8 mouse cellular contexts compared by ENCODE assay signal in the genomic region with DNA sequence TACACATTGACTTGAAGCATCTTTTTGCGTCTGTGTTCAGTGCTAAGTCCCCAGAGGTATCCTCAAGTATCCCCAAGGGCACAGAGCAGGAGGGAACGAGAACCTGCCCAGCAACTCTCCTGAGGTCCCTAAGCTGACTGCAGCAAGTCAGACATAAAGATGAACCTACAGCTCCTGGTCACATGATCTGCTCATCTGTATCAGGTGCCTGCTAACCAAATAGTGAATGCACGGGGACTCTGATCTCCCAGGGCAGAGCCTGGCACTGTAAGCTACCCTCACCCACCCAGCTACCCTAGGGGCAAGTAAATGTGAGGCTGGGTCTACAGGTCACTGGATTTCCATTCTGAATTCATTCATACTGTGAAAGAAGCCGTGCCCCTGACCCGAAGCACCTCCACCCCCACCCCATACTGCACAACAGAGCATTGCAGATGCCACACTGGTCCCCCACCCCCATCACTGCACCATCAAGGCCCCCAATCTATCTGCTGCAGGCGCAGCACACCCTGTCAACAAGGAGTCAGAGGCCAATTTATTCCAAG. TPM values are rescaled to one million over a fixed set of nuclear protein-coding genes. Genes with fewer than 3 reads are reported as not detected.
A peak's percentile ranks its signal among the peaks of the same experiment; 100 is the strongest.
DNase-seq lines count a peak whose midpoint lies in the region; ATAC-seq and TF ChIP-seq lines count a peak whose summit lies in the region.

No protein-coding gene starts in this region.

- H3K27ac ChIP-seq in heart, embryonic 12.5 days (ENCODE audit: poor library complexity, severe bottlenecking), result no peak overlapping the region
- H3K27ac ChIP-seq in bone marrow, adult 2 months (ENCODE audit: control insufficient read depth, insufficient read depth, low read depth, low read length, poor library complexity), result peak overlapping the region; percentile 87; the same call in 1 of the 2 replicates
- peak overlapping the region; percentile 91 for H3K27ac ChIP-seq in hindbrain, embryonic 10.5 days
- H3K27ac ChIP-seq in midbrain, embryonic 13.5 days, result peak overlapping the region; percentile 94

- TF ChIP-seq POLR2A in bone marrow, adult 2 months (IDR thresholded peaks at IDR 0.05; ENCODE audit: borderline replicate concordance, control insufficient read depth, low read depth, low read length), result no peak

- H3K9me3 ChIP-seq in heart, embryonic 12.5 days (replicated peaks), result no peaks in the 10 kb centered on the region
- no peaks in the 10 kb centered on the region for H3K9me3 ChIP-seq in hindbrain, embryonic 10.5 days
- no peaks in the 10 kb centered on the region for H3K9me3 ChIP-seq in midbrain, embryonic 13.5 days

- H3K36me3 ChIP-seq in heart, embryonic 12.5 days, result no peaks in the 10 kb centered on the region
- H3K36me3 ChIP-seq in hindbrain, embryonic 10.5 days, result no peaks in the 10 kb centered on the region
- peaks cover 7% of the 10 kb centered on the region; the same call in 1 of the 2 replicates for H3K36me3 ChIP-seq in midbrain, embryonic 13.5 days

- intact Hi-C loops in heart, postnatal 36 days (cut with DNase I), result loop anchor here (2.0 kb wide), 1 partner anchor 191 kb away; no protein-coding TSS in a partner anchor

- peaks cover 60% of the 10 kb centered on the region for H3K4me1 ChIP-seq in heart, embryonic 12.5 days (replicated peaks)
- H3K4me1 ChIP-seq in bone marrow, adult 2 months (ENCODE audit: control insufficient read depth, insufficient read depth, low read length), result no peaks in the 10 kb centered on the region
- peaks cover 73% of the 10 kb centered on the region for H3K4me1 ChIP-seq in hindbrain, embryonic 10.5 days (replicated peaks)
- H3K4me1 ChIP-seq in midbrain, embryonic 13.5 days (replicated peaks), result peaks cover 71% of the 10 kb centered on the region

- DNase-seq in heart, postnatal 36 days, result no peak
- no peak for DNase-seq in hindbrain, embryonic 10.5 days (ENCODE audit: low spot score)
- DNase-seq in frontal cortex, adult 2 months (ENCODE audit: extremely low spot score in 1 of 2, low spot score in 1 of 2), result no peak
- DNase-seq in embryo, embryonic 10 days (ENCODE audit: low spot score), result no peak
- no peak for DNase-seq in frontal cortex, postnatal 14 days (ENCODE audit: low spot score in 2 of 2)

- H3K4me3 ChIP-seq in heart, embryonic 12.5 days, result peak overlapping the region; percentile 77
- peak overlapping the region; percentile 74 for H3K4me3 ChIP-seq in bone marrow, adult 2 months (replicated peaks; ENCODE audit: control insufficient read depth, low read depth, low read length)
- peak overlapping the region; percentile 79 for H3K4me3 ChIP-seq in hindbrain, embryonic 10.5 days
- H3K4me3 ChIP-seq in midbrain, embryonic 13.5 days (replicated peaks), result peak overlapping the region; percentile 77

- 23% methylated on average over 6 of the region's 6 CpGs for WGBS in heart, embryonic 12.5 days
- 36% methylated on average over 6 of the region's 6 CpGs for WGBS in bone marrow, adult 2 months
- 23% methylated on average over 6 of the region's 6 CpGs for WGBS in hindbrain, embryonic 10.5 days
- whole genome bisulfite sequencing in midbrain, embryonic 13.5 days, result 16% methylated on average over 6 of the region's 6 CpGs

- H3K4me2 ChIP-seq in heart, embryonic 12.5 days, result peak overlapping the region; percentile 83
- H3K4me2 ChIP-seq in midbrain, embryonic 13.5 days (replicated peaks), result peak overlapping the region; percentile 82

- TF ChIP-seq CTCF in bone marrow, adult 2 months (IDR thresholded peaks at IDR 0.05; ENCODE audit: control insufficient read depth, insufficient read depth, low read length), result no peak

- H3K9ac ChIP-seq in heart, embryonic 12.5 days, result peak overlapping the region; percentile 86
- peak overlapping the region; percentile 96 for H3K9ac ChIP-seq in midbrain, embryonic 13.5 days (replicated peaks)

- no peak for ATAC-seq in heart, embryonic 12.5 days (ENCODE audit: insufficient number of reproducible peaks, low FRiP score)
- no peak for ATAC-seq in midbrain, embryonic 13.5 days

- peaks cover 35% of the 10 kb centered on the region for H3K27me3 ChIP-seq in heart, embryonic 12.5 days (replicated peaks)
- H3K27me3 ChIP-seq in hindbrain, embryonic 10.5 days (ENCODE audit: insufficient read depth, poor library complexity, severe bottlenecking), result peaks cover 92% of the 10 kb centered on the region
- peaks cover 11% of the 10 kb centered on the region for H3K27me3 ChIP-seq in midbrain, embryonic 13.5 days

RNA-seq across cellular contexts. Expression of gene Dusp8, which starts 1.9 kb away (rescaled TPM):
- polyA plus RNA-seq in heart, embryonic 12.5 days (2016; fragmentation: Nextera tagmentation; extraction: Ambion mirVana), result 17.7 and 17.8 TPM in 2 replicates
- total RNA-seq in heart, postnatal 36 days (2021), result 10 to 100 TPM; 33.2 to 46.2 TPM
- polyA plus RNA-seq in bone marrow, adult 2 months (2011; ENCODE audit: insufficient read depth, insufficient read length, low replicate concordance, missing spikeins), result 4.9 and 7.5 TPM in 2 replicates
- 7.8 and 20.1 TPM in 2 replicates for polyA plus RNA-seq in hindbrain, embryonic 10.5 days (2016; fragmentation: Nextera tagmentation; extraction: Ambion mirVana)
- 66.0 and 69.1 TPM in 2 replicates for polyA plus RNA-seq in midbrain, embryonic 13.5 days (2015; fragmentation: Nextera tagmentation; extraction: Ambion mirVana)
- polyA plus RNA-seq in frontal cortex, adult 2 months (2012; rRNA removed), result 110 and 114 TPM in 2 replicates

RNA-seq across cellular contexts. Expression of gene Gm45618, which starts 26.8 kb away (rescaled TPM):
- polyA plus RNA-seq in heart, embryonic 12.5 days (2016; fragmentation: Nextera tagmentation; extraction: Ambion mirVana), result not detected in 2 replicates
- not detected for total RNA-seq in heart, postnatal 36 days (2021)
- not detected in 2 replicates for polyA plus RNA-seq in bone marrow, adult 2 months (2011; ENCODE audit: insufficient read depth, insufficient read length, low replicate concordance, missing spikeins)
- polyA plus RNA-seq in hindbrain, embryonic 10.5 days (2016; fragmentation: Nextera tagmentation; extraction: Ambion mirVana), result not detected in 2 replicates
- polyA plus RNA-seq in midbrain, embryonic 13.5 days (2015; fragmentation: Nextera tagmentation; extraction: Ambion mirVana), result 0.44 TPM in 1 of 2 replicates, not detected in the other
- not detected in 2 replicates for polyA plus RNA-seq in frontal cortex, adult 2 months (2012; rRNA removed)

RNA-seq across cellular contexts. Expression of gene Mob2, which starts 32.9 kb away (rescaled TPM):
- 42.7 and 43.6 TPM in 2 replicates for polyA plus RNA-seq in heart, embryonic 12.5 days (2016; fragmentation: Nextera tagmentation; extraction: Ambion mirVana)
- total RNA-seq in heart, postnatal 36 days (2021), result 10 to 100 TPM; 43.6 to 43.8 TPM
- polyA plus RNA-seq in bone marrow, adult 2 months (2011; ENCODE audit: insufficient read depth, insufficient read length, low replicate concordance, missing spikeins), result 28.2 and 34.3 TPM in 2 replicates
- polyA plus RNA-seq in hindbrain, embryonic 10.5 days (2016; fragmentation: Nextera tagmentation; extraction: Ambion mirVana), result 61.4 and 62.4 TPM in 2 replicates
- 52.3 and 56.9 TPM in 2 replicates for polyA plus RNA-seq in midbrain, embryonic 13.5 days (2015; fragmentation: Nextera tagmentation; extraction: Ambion mirVana)
- 42.2 and 42.9 TPM in 2 replicates for polyA plus RNA-seq in frontal cortex, adult 2 months (2012; rRNA removed)

RNA-seq across cellular contexts. Expression of gene Gm39115, which starts 42.1 kb away (rescaled TPM):
- not detected in 2 replicates for polyA plus RNA-seq in heart, embryonic 12.5 days (2016; fragmentation: Nextera tagmentation; extraction: Ambion mirVana)
- total RNA-seq in heart, postnatal 36 days (2021), result not detected
- not detected in 2 replicates for polyA plus RNA-seq in bone marrow, adult 2 months (2011; ENCODE audit: insufficient read depth, insufficient read length, low replicate concordance, missing spikeins)
- not detected in 2 replicates for polyA plus RNA-seq in hindbrain, embryonic 10.5 days (2016; fragmentation: Nextera tagmentation; extraction: Ambion mirVana)
- polyA plus RNA-seq in midbrain, embryonic 13.5 days (2015; fragmentation: Nextera tagmentation; extraction: Ambion mirVana), result not detected in 2 replicates
- polyA plus RNA-seq in frontal cortex, adult 2 months (2012; rRNA removed), result not detected in 2 replicates

RNA-seq across cellular contexts. Expression of gene Gm45337, which starts 50.6 kb away (rescaled TPM):
- not detected in 2 replicates for polyA plus RNA-seq in heart, embryonic 12.5 days (2016; fragmentation: Nextera tagmentation; extraction: Ambion mirVana)
- total RNA-seq in heart, postnatal 36 days (2021), result not detected
- not detected in 2 replicates for polyA plus RNA-seq in bone marrow, adult 2 months (2011; ENCODE audit: insufficient read depth, insufficient read length, low replicate concordance, missing spikeins)
- polyA plus RNA-seq in hindbrain, embryonic 10.5 days (2016; fragmentation: Nextera tagmentation; extraction: Ambion mirVana), result not detected in 2 replicates
- polyA plus RNA-seq in midbrain, embryonic 13.5 days (2015; fragmentation: Nextera tagmentation; extraction: Ambion mirVana), result not detected in 2 replicates
- polyA plus RNA-seq in frontal cortex, adult 2 months (2012; rRNA removed), result not detected in 2 replicates
